Mouse (Mus musculus) liver, adult 2 months (tissue): ENCODE results near the gene 4931406C07Rik. TPM values are rescaled to one million over a fixed set of nuclear protein-coding genes. Genes with fewer than 3 reads are reported as not detected.
"Not testable (repeated sequence)": the region's sequence is repeated elsewhere in the genome, so short reads cannot be mapped to it uniquely, and the experiment has no call there.

Source experiments
- DNase-seq: peaks from one replicate; pipeline ENCODE4 v3.0.0-alpha.2; 2011; ENCODE audit warnings: low read depth, low spot score; ENCODE audit errors: extremely low read depth
- H3K27ac ChIP-seq: fragments of 200-500 bp; replicated peaks from 2 replicates; pipeline ENCODE4 v1.5.1; 2012; ENCODE audit warnings: low read depth, mild to moderate bottlenecking, control low read depth, inconsistent platforms, low read length; ENCODE audit not compliant: insufficient read depth
- H3K27me3 ChIP-seq: fragments of 200-500 bp; 2 replicates; pipeline ENCODE4 v1.6.1; 2012; ENCODE audit warnings: mild to moderate bottlenecking, moderate library complexity, low read length, inconsistent platforms; ENCODE audit not compliant: control insufficient read depth, insufficient read depth
- H3K36me3 ChIP-seq: fragments of 200-500 bp; 2 replicates; pipeline ENCODE4 v1.6.1; 2012; ENCODE audit warnings: low read length, inconsistent platforms; ENCODE audit not compliant: control insufficient read depth, insufficient read depth
- H3K4me1 ChIP-seq: fragments of 200-500 bp; 2 replicates; pipeline ENCODE4 v1.6.1; 2011; ENCODE audit warnings: low read length; ENCODE audit not compliant: control insufficient read depth, insufficient read depth
- H3K4me3 ChIP-seq: fragments of 200-500 bp; 2 replicates; pipeline ENCODE4 v1.5.1; 2011; ENCODE audit warnings: low read depth, mild to moderate bottlenecking, control low read depth, low read length, moderate library complexity; ENCODE audit not compliant: insufficient read depth
- H3K79me2 ChIP-seq: fragments of 200-500 bp; 2 replicates; pipeline ENCODE4 v1.6.1; 2012; ENCODE audit warnings: inconsistent platforms, mild to moderate bottlenecking, low read length, moderate library complexity; ENCODE audit not compliant: control insufficient read depth, insufficient read depth
- H3K9ac ChIP-seq: fragments of 200-500 bp; 2 replicates; pipeline ENCODE4 v1.6.1; 2012; ENCODE audit warnings: low read depth, mild to moderate bottlenecking, control low read depth, inconsistent platforms, low read length
- CTCF ChIP-seq: fragments of 200-500 bp; IDR thresholded peaks from 2 replicates; pipeline ENCODE4 v1.5.1; 2011; ENCODE audit warnings: low read depth, low read length, control low read depth
- POLR2A ChIP-seq: fragments of 200-500 bp; IDR thresholded peaks from 2 replicates; pipeline ENCODE4 v1.6.1; 2011; ENCODE audit warnings: low read length, control low read depth; ENCODE audit not compliant: insufficient read depth; ENCODE audit errors: extremely low read depth
- WGBS: fragments of 180-500 bp; shearing (Covaris S2); methylation state at CpG from one replicate; pipeline ENCODE4 v1.1.7; 2018; 5-methylcytosine and 5-hydroxymethylcytosine counted together
- polyA plus RNA-seq: library from polyadenylated mRNA; depleted of rRNA; stranded (reverse); fragments of >200 nt; gene quantifications from 2 replicates; pipeline ENCODE4 v1.2.3, GENCODE M21; 2012
- total RNA-seq: library from RNA; depleted of rRNA; stranded (reverse); fragments of >200 nt; gene quantifications from 2 replicates; pipeline ENCODE4 v1.2.3, GENCODE M21; 2014

4931406C07Rik gene
- total and polyA plus RNA-seq, 2 experiments = 48.2 to 174 TPM

- peaks cover 36% of the 10 kb centered on the region for H3K36me3 ChIP-seq
- no peak for TF ChIP-seq CTCF
- TF ChIP-seq POLR2A = no peak
- H3K4me1 ChIP-seq = peaks cover 17% of the 10 kb centered on the region
- no peak overlapping the region for H3K27ac ChIP-seq
- peak overlapping the region; percentile 61 for H3K9ac ChIP-seq
- no peak for DNase-seq
- H3K79me2 ChIP-seq = peaks cover 3% of the 10 kb centered on the region; the same call in 1 of the 2 replicates
- WGBS = 25% methylated on average over 6 of the region's 6 CpGs
- peak overlapping the region; percentile 79; the same call in 1 of the 2 replicates for H3K4me3 ChIP-seq
- H3K27me3 ChIP-seq = no peaks in the 10 kb centered on the region
Measured at GRCm38 (mm10) chr9:15307257-15307656, 1.0 kb upstream of the 4931406C07Rik start.

- H3K4me1 ChIP-seq = peaks cover 17% of the 10 kb centered on the region
- WGBS = 3% methylated on average over 45 of the region's 45 CpGs
- peak within 1 kb of the TSS; percentile 93 for H3K9ac ChIP-seq
- TF ChIP-seq POLR2A (peak; percentile 88), CTCF (no peak)
- H3K27me3 ChIP-seq = no peaks in the 10 kb centered on the region
- peak within 1 kb of the TSS; percentile 76 for H3K27ac ChIP-seq
- peaks cover 26% of the 10 kb centered on the region for H3K36me3 ChIP-seq
- H3K79me2 ChIP-seq = peaks cover 3% of the 10 kb centered on the region; the same call in 1 of the 2 replicates
- DNase-seq = peak; percentile 93
- H3K4me3 ChIP-seq = peak within 1 kb of the TSS; percentile 79
Measured at GRCm38 (mm10) chr9:15305503-15306397, 498 bp downstream of the 4931406C07Rik start, which contains the start of gene Taf1d. Gene Taf1d, plus strand, starts transcription at chr9:15306214.

GRCm38 (mm10) chr9:15302881-15303280 lies 3.4 kb downstream of the 4931406C07Rik start:
- peaks cover 3% of the 10 kb centered on the region; the same call in 1 of the 2 replicates for H3K79me2 ChIP-seq
- H3K27me3 ChIP-seq = no peaks in the 10 kb centered on the region
- H3K9ac ChIP-seq = no peak overlapping the region
- H3K4me1 ChIP-seq = peaks cover 17% of the 10 kb centered on the region
- TF ChIP-seq POLR2A (no peak), CTCF (no peak)
- 0 out of 2 replicates have a peak, but pooled peaks cover 2% of the 10 kb centered on the region for H3K36me3 ChIP-seq
- no peak overlapping the region for H3K4me3 ChIP-seq
- 0 out of 2 replicates have a peak overlapping the region, but pooled peaks have one; percentile 1 for H3K27ac ChIP-seq
- peak; percentile 55 for DNase-seq
- 72% methylated on average over 2 of the region's 2 CpGs for WGBS

- H3K27me3 ChIP-seq = not testable (repeated sequence)
- 73% methylated on average over 6 of the region's 6 CpGs for WGBS
- H3K27ac ChIP-seq = peak overlapping the region; percentile 31; the same call in 1 of the 2 replicates
Measured at GRCm38 (mm10) chr9:15302006-15302405, 4.2 kb downstream of the 4931406C07Rik start.

GRCm38 (mm10) chr9:15301399-15301798 lies 4.8 kb downstream of the 4931406C07Rik start:
- TF ChIP-seq CTCF = no peak
- TF ChIP-seq POLR2A = peak; percentile 49; the same call in 1 of the 2 replicates
- H3K9ac ChIP-seq = peak overlapping the region; percentile 68
- peaks cover 10% of the 10 kb centered on the region for H3K36me3 ChIP-seq
- DNase-seq = peak; percentile 98
- peak overlapping the region; percentile 71 for H3K27ac ChIP-seq
- no peaks in the 10 kb centered on the region for H3K27me3 ChIP-seq
- H3K4me3 ChIP-seq = peak overlapping the region; percentile 54
- peaks cover 2% of the 10 kb centered on the region; the same call in 1 of the 2 replicates for H3K79me2 ChIP-seq
- WGBS = 3% methylated on average over 6 of the region's 6 CpGs
- peaks cover 14% of the 10 kb centered on the region for H3K4me1 ChIP-seq

More at GRCm38 (mm10) chr9:15302006-15302405, 4.2 kb downstream of the 4931406C07Rik start:
- not testable (repeated sequence) for DNase-seq, H3K36me3 ChIP-seq, H3K79me2 ChIP-seq, H3K4me3 ChIP-seq, H3K9ac ChIP-seq
- peaks cover 15% of the 10 kb centered on the region for H3K4me1 ChIP-seq
